10 mouse cellular contexts compared by ENCODE assay signal in the genomic region with DNA sequence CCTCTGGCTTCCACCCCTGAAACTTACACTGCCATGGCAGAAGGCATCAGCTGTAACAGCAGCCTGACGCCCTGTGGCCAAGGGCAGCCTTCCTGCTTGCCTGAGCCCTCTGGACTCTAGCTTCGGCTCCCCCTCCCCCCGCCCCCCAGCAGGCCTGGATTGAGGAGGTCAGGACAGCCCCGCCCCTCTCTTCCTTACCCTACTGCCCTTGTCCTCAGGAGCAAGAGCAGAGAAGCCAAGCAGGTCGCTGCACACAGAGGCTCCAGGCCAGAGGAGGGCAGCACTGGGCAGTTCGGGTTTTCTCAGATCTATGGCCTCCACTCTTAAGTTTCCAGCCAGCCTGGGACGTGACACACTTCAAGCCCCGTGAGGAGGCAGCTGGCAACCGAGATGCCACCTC.
DNase-seq lines count a peak whose midpoint lies in the region; ATAC-seq and TF ChIP-seq lines count a peak whose summit lies in the region.
"Had no signal": no experiment of that assay in that cellular context is flagged by ENCODE, and none has a peak within 500 bp of the region (broad histone marks: within the 10 kb centered on the region; RNA-seq: fewer than 3 reads in every experiment).

No protein-coding gene starts in this region.

- H3K36me3 ChIP-seq in limb, embryonic 11.5 days (ENCODE audit: control insufficient read depth, insufficient read depth, low read length), result no peaks in the 10 kb centered on the region

- no peaks in the 10 kb centered on the region for H3K27me3 ChIP-seq in limb, embryonic 11.5 days (ENCODE audit: control insufficient read depth, insufficient read depth, low read length)

- peak; percentile 37 for TF ChIP-seq CTCF in left cerebral cortex, adult 2 months (IDR thresholded peaks at IDR 0.05)

- peak; percentile 31 for DNase-seq in adrenal gland, postnatal 10 days
- no peak for DNase-seq in adrenal gland, adult 2 months
- no peak for DNase-seq in left cerebral cortex, adult 2 months (ENCODE audit: extremely low spot score in 1 of 2, low spot score in 2 of 2)
- no peak for DNase-seq in left cerebral cortex, adult 18-20 months (ENCODE audit: low spot score in 2 of 2)
- DNase-seq in gastrocnemius, postnatal 14 days, result peak; percentile 65
- DNase-seq in limb, embryonic 11.5 days (ENCODE audit: low spot score), result peak; percentile 58
- DNase-seq in left cerebral cortex, postnatal 36 days (ENCODE audit: low spot score in 2 of 2), result no peak
- no peak for DNase-seq in right cerebral cortex, postnatal 36 days (ENCODE audit: low spot score in 2 of 2)
- DNase-seq: right cerebral cortex, postnatal 4 days had no signal

- no peak for ATAC-seq in limb, embryonic 11.5 days (ENCODE audit: insufficient number of reproducible peaks, low FRiP score, low TSS enrichment, low read depth)
- ATAC-seq: hindbrain, embryonic 16.5 days had no signal

- H3K4me1 ChIP-seq in limb, embryonic 11.5 days (ENCODE audit: control insufficient read depth, insufficient read depth, low read length), result no peaks in the 10 kb centered on the region

- H3K9ac ChIP-seq in limb, embryonic 11.5 days (ENCODE audit: low read length), result no peak overlapping the region

- H3K27ac ChIP-seq in left cerebral cortex, adult 2 months, result no peak overlapping the region
- H3K27ac ChIP-seq in limb, embryonic 11.5 days (replicated peaks; ENCODE audit: low read depth, low read length), result no peak overlapping the region

- 14% methylated on average over 9 of the region's 9 CpGs for WGBS in limb, embryonic 11.5 days

- no peak overlapping the region for H3K4me2 ChIP-seq in limb, embryonic 11.5 days (ENCODE audit: low read depth, severe bottlenecking)

- intact Hi-C loops in left cerebral cortex, adult 2 months (cut with DNase I), result no loop called here
- intact Hi-C loops in gastrocnemius, postnatal 14 days (cut with DNase I; ENCODE audit: low total_unique reads), result no loop called here
- intact Hi-C loops in left cerebral cortex, postnatal 36 days (cut with DNase I), result no loop called here

- H3K4me3 ChIP-seq in left cerebral cortex, adult 2 months, result no peak overlapping the region
- no peak overlapping the region for H3K4me3 ChIP-seq in limb, embryonic 11.5 days (ENCODE audit: low read depth, low read length)

- no peaks in the 10 kb centered on the region for H3K9me3 ChIP-seq in limb, embryonic 11.5 days (ENCODE audit: control insufficient read depth, low read length)

Comparison
In these comparisons a context has a peak if more than half of its experiments do, and no peak if none do; other contexts are left out.
1. DNase-seq: peak in adrenal gland, postnatal 10 days (single experiment), gastrocnemius, postnatal 14 days (single experiment) and limb, embryonic 11.5 days (single experiment); none in adrenal gland, adult 2 months (single experiment), left cerebral cortex, adult 2 months (0 of 2), left cerebral cortex, adult 18-20 months (0 of 2), left cerebral cortex, postnatal 36 days (0 of 2) and right cerebral cortex, postnatal 36 days (0 of 2).